ENCODE assay signal across 26 mouse cellular contexts in genomic region chr4:31627053-31627452, GRCm38 (mm10).
A peak's percentile ranks its signal among the peaks of the same experiment; 100 is the strongest.
DNase-seq lines count a peak whose midpoint lies in the region; ATAC-seq and TF ChIP-seq lines count a peak whose summit lies in the region.
"Had no signal": no experiment of that assay in that cellular context is flagged by ENCODE, and none has a peak within 500 bp of the region (broad histone marks: within the 10 kb centered on the region; RNA-seq: fewer than 3 reads in every experiment).

No protein-coding gene starts in this region.

- H3K4me2 ChIP-seq in embryonic facial prominence, embryonic 14.5 days (ENCODE audit: low read depth, low read length): no peak overlapping the region
- H3K4me2 ChIP-seq in hindbrain, embryonic 11.5 days (replicated peaks; ENCODE audit: low read depth, low read length): no peak overlapping the region
- no peak overlapping the region for H3K4me2 ChIP-seq in hindbrain, embryonic 13.5 days
- H3K4me2 ChIP-seq in lung, embryonic 14.5 days: no peak overlapping the region
- H3K4me2 ChIP-seq in limb, embryonic 14.5 days (replicated peaks; ENCODE audit: low read depth, low read length, severe bottlenecking): no peak overlapping the region
- H3K4me2 ChIP-seq: embryonic facial prominence, embryonic 15.5 days; heart, embryonic 11.5 days; hindbrain, embryonic 12.5 days; intestine, embryonic 15.5 days; limb, embryonic 12.5 days; liver, embryonic 15.5 days; neural tube, embryonic 12.5 days had no signal

- no peak for TF ChIP-seq CTCF in lung, embryonic 14.5 days (IDR thresholded peaks at IDR 0.05; ENCODE audit: low read depth)

- H3K4me3 ChIP-seq in embryonic facial prominence, embryonic 14.5 days (ENCODE audit: low read depth, low read length): no peak overlapping the region
- H3K4me3 ChIP-seq in embryonic facial prominence, embryonic 10.5 days: no peak overlapping the region
- H3K4me3 ChIP-seq in hindbrain, embryonic 11.5 days (ENCODE audit: low read depth, low read length): no peak overlapping the region
- no peak overlapping the region for H3K4me3 ChIP-seq in hindbrain, embryonic 13.5 days
- no peak overlapping the region for H3K4me3 ChIP-seq in lung, embryonic 14.5 days (ENCODE audit: low read depth, low read length)
- H3K4me3 ChIP-seq in limb, embryonic 14.5 days (replicated peaks; ENCODE audit: low read length): no peak overlapping the region
- H3K4me3 ChIP-seq: embryonic facial prominence, embryonic 15.5 days; forebrain, embryonic 10.5 days; hindbrain, embryonic 12.5 days; intestine, embryonic 15.5 days; limb, embryonic 12.5 days; liver, embryonic 15.5 days; megakaryocyte, embryonic 14.5 days; neural tube, embryonic 12.5 days had no signal

- peaks cover 4% of the 10 kb centered on the region; the same call in 1 of the 2 replicates for H3K4me1 ChIP-seq in embryonic facial prominence, embryonic 14.5 days (ENCODE audit: control insufficient read depth, insufficient read depth, low read length)
- H3K4me1 ChIP-seq in embryonic facial prominence, embryonic 10.5 days: peaks cover 5% of the 10 kb centered on the region
- H3K4me1 ChIP-seq in hindbrain, embryonic 11.5 days (replicated peaks; ENCODE audit: control insufficient read depth, insufficient read depth, low read length): no peaks in the 10 kb centered on the region; the same call in 1 of the 2 replicates
- peaks cover 4% of the 10 kb centered on the region; the same call in 1 of the 2 replicates for H3K4me1 ChIP-seq in hindbrain, embryonic 13.5 days (replicated peaks)
- no peaks in the 10 kb centered on the region for H3K4me1 ChIP-seq in lung, embryonic 14.5 days (ENCODE audit: insufficient read depth)
- H3K4me1 ChIP-seq in limb, embryonic 14.5 days (ENCODE audit: control insufficient read depth, insufficient read depth, low read length): no peaks in the 10 kb centered on the region
- H3K4me1 ChIP-seq: intestine, embryonic 15.5 days; limb, embryonic 12.5 days; liver, embryonic 15.5 days; megakaryocyte, embryonic 14.5 days; neural tube, embryonic 12.5 days had no signal

- 53% methylated on average over 3 of the region's 3 CpGs for WGBS in embryonic facial prominence, embryonic 14.5 days
- 63% methylated on average over 3 of the region's 3 CpGs for WGBS in embryonic facial prominence, embryonic 10.5 days
- WGBS in hindbrain, embryonic 11.5 days: 32% methylated on average over 3 of the region's 3 CpGs
- WGBS in hindbrain, embryonic 13.5 days: 25% methylated on average over 3 of the region's 3 CpGs
- 42% methylated on average over 3 of the region's 3 CpGs for WGBS in lung, embryonic 14.5 days
- 55% methylated on average over 3 of the region's 3 CpGs for WGBS in limb, embryonic 14.5 days

- no peak for TF ChIP-seq POLR2A in limb, embryonic 14.5 days (IDR thresholded peaks at IDR 0.05; ENCODE audit: borderline replicate concordance, extremely low read depth, insufficient read depth, insufficient read length)

- H3K36me3 ChIP-seq in embryonic facial prominence, embryonic 14.5 days (ENCODE audit: control insufficient read depth, insufficient read depth, low read length): no peaks in the 10 kb centered on the region
- H3K36me3 ChIP-seq in embryonic facial prominence, embryonic 10.5 days (replicated peaks): no peaks in the 10 kb centered on the region
- no peaks in the 10 kb centered on the region for H3K36me3 ChIP-seq in hindbrain, embryonic 11.5 days (ENCODE audit: control insufficient read depth, insufficient read depth, low read length)
- H3K36me3 ChIP-seq in hindbrain, embryonic 13.5 days: no peaks in the 10 kb centered on the region
- no peaks in the 10 kb centered on the region for H3K36me3 ChIP-seq in lung, embryonic 14.5 days (ENCODE audit: insufficient read depth)
- H3K36me3 ChIP-seq in limb, embryonic 14.5 days (ENCODE audit: control insufficient read depth, insufficient read depth, low read length): no peaks in the 10 kb centered on the region
- H3K36me3 ChIP-seq: embryonic facial prominence, embryonic 15.5 days; forebrain, embryonic 10.5 days; hindbrain, embryonic 12.5 days; intestine, embryonic 15.5 days; limb, embryonic 12.5 days; liver, embryonic 15.5 days; neural tube, embryonic 12.5 days had no signal

- no peaks in the 10 kb centered on the region for H3K27me3 ChIP-seq in embryonic facial prominence, embryonic 14.5 days (replicated peaks; ENCODE audit: control insufficient read depth, insufficient read depth, low read length)
- 0 out of 2 replicates have a peak, but pooled peaks cover 5% of the 10 kb centered on the region for H3K27me3 ChIP-seq in embryonic facial prominence, embryonic 10.5 days (replicated peaks; ENCODE audit: low read depth, poor library complexity, severe bottlenecking)
- H3K27me3 ChIP-seq in hindbrain, embryonic 11.5 days (ENCODE audit: control insufficient read depth, insufficient read depth, low read length): no peaks in the 10 kb centered on the region
- no peaks in the 10 kb centered on the region for H3K27me3 ChIP-seq in hindbrain, embryonic 13.5 days
- H3K27me3 ChIP-seq in lung, embryonic 14.5 days (ENCODE audit: insufficient read depth, low read length): no peaks in the 10 kb centered on the region
- H3K27me3 ChIP-seq in limb, embryonic 14.5 days (ENCODE audit: control insufficient read depth, insufficient read depth, low read length): no peaks in the 10 kb centered on the region
- H3K27me3 ChIP-seq: embryonic facial prominence, embryonic 15.5 days; hindbrain, embryonic 12.5 days; intestine, embryonic 15.5 days; limb, embryonic 12.5 days; liver, embryonic 15.5 days; megakaryocyte, embryonic 14.5 days; neural tube, embryonic 12.5 days had no signal

- no peak; the same call in 1 of the 2 replicates for ATAC-seq in embryonic facial prominence, embryonic 14.5 days (ENCODE audit: low read depth)
- ATAC-seq in hindbrain, embryonic 11.5 days (ENCODE audit: low FRiP score): peak; percentile 67; the same call in 1 of the 2 replicates
- no peak for ATAC-seq in hindbrain, embryonic 13.5 days (ENCODE audit: low FRiP score)
- peak; percentile 54; the same call in 1 of the 2 replicates for ATAC-seq in lung, embryonic 14.5 days (ENCODE audit: insufficient read depth)
- no peak for ATAC-seq in limb, embryonic 14.5 days (ENCODE audit: low FRiP score, low read depth)
- ATAC-seq: intestine, embryonic 15.5 days had no signal

- H3K9me3 ChIP-seq in embryonic facial prominence, embryonic 14.5 days (ENCODE audit: control insufficient read depth, low read length): no peaks in the 10 kb centered on the region
- H3K9me3 ChIP-seq in embryonic facial prominence, embryonic 10.5 days: no peaks in the 10 kb centered on the region
- H3K9me3 ChIP-seq in hindbrain, embryonic 11.5 days (ENCODE audit: control insufficient read depth, low read length): no peaks in the 10 kb centered on the region
- H3K9me3 ChIP-seq in hindbrain, embryonic 13.5 days: no peaks in the 10 kb centered on the region
- no peaks in the 10 kb centered on the region for H3K9me3 ChIP-seq in lung, embryonic 14.5 days (ENCODE audit: low read depth, low read length)
- no peaks in the 10 kb centered on the region for H3K9me3 ChIP-seq in limb, embryonic 14.5 days (ENCODE audit: control insufficient read depth, low read length)
- H3K9me3 ChIP-seq: embryonic facial prominence, embryonic 15.5 days; forebrain, embryonic 10.5 days; hindbrain, embryonic 12.5 days; intestine, embryonic 15.5 days; limb, embryonic 12.5 days; liver, embryonic 15.5 days; neural tube, embryonic 12.5 days had no signal

- peak; percentile 55 for DNase-seq in embryonic facial prominence, embryonic 14.5 days (ENCODE audit: low spot score)
- DNase-seq in embryonic facial prominence, embryonic 10.5 days (ENCODE audit: low spot score): no peak
- peak; percentile 37 for DNase-seq in hindbrain, embryonic 11.5 days (ENCODE audit: low spot score)
- peak; percentile 54 for DNase-seq in lung, embryonic 14.5 days
- DNase-seq in lung, postnatal 25 days (ENCODE audit: low spot score): no peak
- DNase-seq in limb, embryonic 14.5 days (ENCODE audit: low spot score): peak; percentile 30
- DNase-seq in spleen, adult 18-20 months: no peak
- DNase-seq: B cell, adult 2 months; cerebellum, adult 11 months; cerebellum, postnatal 25 days; gastrocnemius, postnatal 10 days; kidney, postnatal 14 days; lung, postnatal 10 days; right cerebral cortex, postnatal 14 days had no signal

- H3K27ac ChIP-seq in embryonic facial prominence, embryonic 14.5 days (replicated peaks; ENCODE audit: low read depth, low read length): no peak overlapping the region
- no peak overlapping the region for H3K27ac ChIP-seq in embryonic facial prominence, embryonic 10.5 days (replicated peaks)
- H3K27ac ChIP-seq in hindbrain, embryonic 11.5 days (ENCODE audit: low read depth, low read length): no peak overlapping the region
- H3K27ac ChIP-seq in hindbrain, embryonic 13.5 days: no peak overlapping the region
- H3K27ac ChIP-seq in lung, embryonic 14.5 days (ENCODE audit: low read depth): no peak overlapping the region
- H3K27ac ChIP-seq in limb, embryonic 14.5 days (replicated peaks; ENCODE audit: low read depth, low read length): no peak overlapping the region
- H3K27ac ChIP-seq: embryonic facial prominence, embryonic 15.5 days; forebrain, embryonic 10.5 days; hindbrain, embryonic 12.5 days; intestine, embryonic 15.5 days; left cerebral cortex, adult 2 months; limb, embryonic 12.5 days; liver, embryonic 15.5 days; neural tube, embryonic 12.5 days; stomach, postnatal 0 days had no signal

- no peak overlapping the region for H3K9ac ChIP-seq in embryonic facial prominence, embryonic 14.5 days (ENCODE audit: low read depth, low read length)
- H3K9ac ChIP-seq in hindbrain, embryonic 11.5 days (ENCODE audit: low read depth, low read length): no peak overlapping the region
- no peak overlapping the region for H3K9ac ChIP-seq in hindbrain, embryonic 13.5 days
- no peak overlapping the region for H3K9ac ChIP-seq in lung, embryonic 14.5 days
- no peak overlapping the region for H3K9ac ChIP-seq in limb, embryonic 14.5 days (ENCODE audit: low read depth, low read length, severe bottlenecking)
- H3K9ac ChIP-seq: embryonic facial prominence, embryonic 15.5 days; hindbrain, embryonic 12.5 days; intestine, embryonic 15.5 days; limb, embryonic 12.5 days; liver, embryonic 15.5 days; neural tube, embryonic 12.5 days had no signal

Comparison
In these comparisons a context has a peak if more than half of its experiments do, and no peak if none do; other contexts are left out.
1. ATAC-seq: peak in hindbrain, embryonic 11.5 days (single experiment) and lung, embryonic 14.5 days (single experiment); none in embryonic facial prominence, embryonic 14.5 days (single experiment), hindbrain, embryonic 13.5 days (single experiment) and limb, embryonic 14.5 days (single experiment).
2. DNase-seq: peak in embryonic facial prominence, embryonic 14.5 days (single experiment), hindbrain, embryonic 11.5 days (single experiment), lung, embryonic 14.5 days (single experiment) and limb, embryonic 14.5 days (single experiment); none in embryonic facial prominence, embryonic 10.5 days (single experiment), lung, postnatal 25 days (single experiment) and spleen, adult 18-20 months (0 of 2).